Mouse (Mus musculus) kidney, postnatal 0 days (tissue): Measurements from ENCODE around the gene Slc35e3. TPM values are rescaled to one million over a fixed set of nuclear protein-coding genes. Genes with fewer than 3 reads are reported as not detected.
"Not testable (repeated sequence)": the region's sequence is repeated elsewhere in the genome, so short reads cannot be mapped to it uniquely, and the experiment has no call there.

Experiments used
- ATAC-seq: fragments of 200-750 bp; cut with Nextera tagmentation; replicated peaks from 2 replicates; pipeline ENCODE4 v1.8.0; 2017; ENCODE audit warnings: low read depth, moderate number of reproducible peaks, moderate TSS enrichment, moderate library complexity; ENCODE audit not compliant: low FRiP score
- DNase-seq: peaks from one replicate; pipeline ENCODE4 v3.0.0-alpha.2; 2016; ENCODE audit warnings: low spot score
- H3K27ac ChIP-seq: fragments of 300-500 bp; sonication (generic); 2 replicates; pipeline ENCODE4 v1.5.1; 2014; ENCODE audit warnings: mild to moderate bottlenecking
- H3K27me3 ChIP-seq: fragments of 300-500 bp; sonication (generic); 2 replicates; pipeline ENCODE4 v1.6.1; 2014; ENCODE audit warnings: low read length, mixed read lengths; ENCODE audit not compliant: insufficient read depth
- H3K36me3 ChIP-seq: fragments of 300-500 bp; sonication (generic); 2 replicates; pipeline ENCODE4 v1.6.1; 2014; ENCODE audit warnings: low read length, mixed read lengths; ENCODE audit not compliant: insufficient read depth
- H3K4me1 ChIP-seq: fragments of 300-500 bp; sonication (generic); replicated peaks from 2 replicates; pipeline ENCODE4 v1.6.1; 2014; ENCODE audit warnings: antibody characterized with exemption, low read length, mixed read lengths; ENCODE audit not compliant: insufficient read depth
- H3K4me2 ChIP-seq: fragments of 300-500 bp; sonication (generic); 2 replicates; pipeline ENCODE4 v1.6.1; 2014; ENCODE audit warnings: mild to moderate bottlenecking, low read length, moderate library complexity, mixed read lengths
- H3K4me3 ChIP-seq: fragments of 300-500 bp; sonication (generic); replicated peaks from 2 replicates; pipeline ENCODE4 v1.5.1; 2014; ENCODE audit warnings: low read depth, low read length
- H3K9ac ChIP-seq: fragments of 300-500 bp; sonication (generic); 2 replicates; pipeline ENCODE4 v1.6.1; 2014; ENCODE audit warnings: low read depth, low read length
- H3K9me3 ChIP-seq: fragments of 300-500 bp; sonication (generic); replicated peaks from 2 replicates; pipeline ENCODE4 v1.6.1; 2016; ENCODE audit warnings: low read length, inconsistent platforms, mixed read lengths
- CTCF ChIP-seq: IDR thresholded peaks from 2 replicates; pipeline ENCODE4 v1.5.1; 2016; ENCODE audit warnings: antibody characterized with exemption, low read depth, mild to moderate bottlenecking, moderate library complexity
- WGBS: fragments of 180-500 bp; shearing (Covaris S2); extraction: QIAGEN DNeasy Blood & Tissue Kit; methylation state at CpG from one replicate; pipeline ENCODE4 v1.1.7; 2014; 5-methylcytosine and 5-hydroxymethylcytosine counted together
- polyA plus RNA-seq: library from polyadenylated mRNA; unstranded; fragments of >200 nt; fragmentation: Nextera tagmentation; extraction: Ambion mirVana; gene quantifications from 2 replicates; pipeline ENCODE4 v1.2.1, GENCODE M21; 2015

Gene Slc35e3
- polyA plus RNA-seq, 1 experiment from 2014 or later: 13.1 TPM

- no peak for DNase-seq
- no peak overlapping the region for H3K4me2 ChIP-seq
- H3K9ac ChIP-seq: no peak overlapping the region
- 94% methylated on average over 10 of the region's 10 CpGs for WGBS
- H3K27ac ChIP-seq: no peak overlapping the region
- H3K36me3 ChIP-seq: peaks cover 66% of the 10 kb centered on the region
- no peak overlapping the region for H3K4me3 ChIP-seq
- no peaks in the 10 kb centered on the region for H3K4me1 ChIP-seq
- H3K27me3 ChIP-seq: no peaks in the 10 kb centered on the region
- ATAC-seq: no peak
- TF ChIP-seq CTCF: no peak
- no peaks in the 10 kb centered on the region for H3K9me3 ChIP-seq
Measured at GRCm38 (mm10) chr10:117759844-117760630, 13.9 kb upstream of the Slc35e3 start.

DNA sequence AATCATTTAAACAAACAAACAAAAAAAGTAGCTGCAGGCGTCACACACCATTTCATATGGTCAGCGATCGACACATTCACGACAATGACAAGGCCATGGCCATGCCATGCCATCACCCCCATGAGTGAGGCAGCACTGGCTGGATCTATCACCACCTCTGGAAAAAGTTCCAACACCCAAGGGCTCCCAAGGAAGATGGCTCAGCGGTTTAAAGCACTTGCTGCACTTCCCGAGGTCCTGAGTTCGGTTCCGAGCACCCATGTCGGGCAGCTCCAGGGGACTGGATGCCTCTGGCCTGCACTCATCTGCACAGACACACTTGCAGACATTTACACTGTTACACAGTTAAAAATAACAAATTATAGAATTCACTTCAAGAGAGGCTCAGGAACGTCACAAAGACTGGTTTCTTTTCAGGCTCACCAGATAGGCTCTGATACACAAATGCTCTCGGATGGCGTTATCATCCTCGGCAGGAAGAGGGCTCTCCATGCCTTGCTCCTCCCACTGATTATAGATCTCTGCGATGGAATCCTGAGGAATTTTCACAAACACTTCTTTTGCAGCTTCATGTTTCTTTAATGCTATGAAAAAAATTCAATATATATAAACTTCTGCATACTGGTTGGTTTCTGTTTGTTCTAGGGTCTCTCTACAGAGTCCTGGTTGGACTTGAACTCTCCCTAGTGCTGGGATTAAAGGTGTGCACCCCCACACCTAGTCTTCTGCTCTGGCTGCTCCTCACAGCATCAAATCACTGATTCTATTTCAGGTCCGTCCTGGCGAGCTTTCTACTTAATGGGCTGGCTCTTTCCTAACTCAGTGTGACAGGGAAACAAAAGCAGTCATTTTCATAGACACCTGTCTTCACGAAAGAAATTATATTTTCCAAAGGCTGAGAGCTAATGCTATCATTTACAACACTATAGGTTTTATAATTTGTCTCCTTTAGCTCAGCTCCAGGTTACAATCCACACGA, 12.9 kb upstream of the Slc35e3 start:
- TF ChIP-seq CTCF: no peak
- 93% methylated on average over 18 of the region's 18 CpGs for WGBS
- Histone ChIP-seq H3K27me3 (no peaks in the 10 kb centered on the region), H3K27ac (no peak overlapping the region), H3K9me3 (no peaks in the 10 kb centered on the region), H3K4me1 (no peaks in the 10 kb centered on the region), H3K4me3 (no peak overlapping the region), H3K4me2 (no peak overlapping the region), H3K36me3 (peaks cover 60% of the 10 kb centered on the region), H3K9ac (no peak overlapping the region)
- DNase-seq (no peak), ATAC-seq (no peak)

GRCm38 (mm10) chr10:117758344-117758743, 12.2 kb upstream of the Slc35e3 start:
- not testable (repeated sequence) for H3K9ac ChIP-seq, DNase-seq, H3K4me3 ChIP-seq, H3K4me1 ChIP-seq, ATAC-seq, H3K9me3 ChIP-seq, H3K27me3 ChIP-seq, H3K4me2 ChIP-seq, H3K27ac ChIP-seq
- WGBS: 93% methylated on average over 3 of the region's 3 CpGs
- H3K36me3 ChIP-seq: peaks cover 55% of the 10 kb centered on the region

GRCm38 (mm10) chr10:117757796-117758342, 11.7 kb upstream of the Slc35e3 start:
- Histone ChIP-seq H3K4me2 (no peak overlapping the region), H3K4me3 (no peak overlapping the region), H3K27ac (no peak overlapping the region), H3K36me3 (peaks cover 52% of the 10 kb centered on the region), H3K4me1 (no peaks in the 10 kb centered on the region), H3K27me3 (no peaks in the 10 kb centered on the region), H3K9me3 (no peaks in the 10 kb centered on the region), H3K9ac (no peak overlapping the region)
- TF ChIP-seq CTCF: no peak
- ATAC-seq (no peak), DNase-seq (no peak)
- 91% methylated on average over 7 of the region's 7 CpGs for WGBS

- Histone ChIP-seq H3K4me3 (no peak overlapping the region), H3K27ac (no peak overlapping the region), H3K4me1 (no peaks in the 10 kb centered on the region), H3K9ac (no peak overlapping the region), H3K27me3 (no peaks in the 10 kb centered on the region), H3K4me2 (no peak overlapping the region), H3K9me3 (no peaks in the 10 kb centered on the region), H3K36me3 (peaks cover 51% of the 10 kb centered on the region)
- DNase-seq: no peak
- TF ChIP-seq CTCF: no peak
- ATAC-seq: no peak
- WGBS: 80% methylated on average over 1 of the region's 1 CpGs
Measured at GRCm38 (mm10) chr10:117757259-117757658, 11.1 kb upstream of the Slc35e3 start.

- Histone ChIP-seq H3K9me3 (no peaks in the 10 kb centered on the region), H3K27ac (no peak overlapping the region), H3K9ac (no peak overlapping the region), H3K4me1 (no peaks in the 10 kb centered on the region), H3K36me3 (peaks cover 50% of the 10 kb centered on the region), H3K4me3 (no peak overlapping the region), H3K4me2 (no peak overlapping the region), H3K27me3 (no peaks in the 10 kb centered on the region)
- ATAC-seq: no peak
- WGBS: 93% methylated on average over 5 of the region's 5 CpGs
- no peak for TF ChIP-seq CTCF
- no peak for DNase-seq
Measured at GRCm38 (mm10) chr10:117756784-117757183, 10.6 kb upstream of the Slc35e3 start.
